Mouse (Mus musculus) ovary, postnatal 36 days (tissue): ENCODE measurements at regions not wholly inside any gene's neighbourhood (a gene's known extent, or its start where the extent isn't known, plus 50 kb on each side); places are given as distances from the start of the nearest gene placed in this dataset.

Source experiments
- DNase-seq: peaks from one replicate; pipeline ENCODE4 v3.0.0; 2022; ENCODE audit warnings: low spot score, mixed read lengths

GRCm38 (mm10) chr3:140059522-140060110 is 854.1 kb downstream of the Stpg2 start:
- DNase-seq, result no peak

DNA sequence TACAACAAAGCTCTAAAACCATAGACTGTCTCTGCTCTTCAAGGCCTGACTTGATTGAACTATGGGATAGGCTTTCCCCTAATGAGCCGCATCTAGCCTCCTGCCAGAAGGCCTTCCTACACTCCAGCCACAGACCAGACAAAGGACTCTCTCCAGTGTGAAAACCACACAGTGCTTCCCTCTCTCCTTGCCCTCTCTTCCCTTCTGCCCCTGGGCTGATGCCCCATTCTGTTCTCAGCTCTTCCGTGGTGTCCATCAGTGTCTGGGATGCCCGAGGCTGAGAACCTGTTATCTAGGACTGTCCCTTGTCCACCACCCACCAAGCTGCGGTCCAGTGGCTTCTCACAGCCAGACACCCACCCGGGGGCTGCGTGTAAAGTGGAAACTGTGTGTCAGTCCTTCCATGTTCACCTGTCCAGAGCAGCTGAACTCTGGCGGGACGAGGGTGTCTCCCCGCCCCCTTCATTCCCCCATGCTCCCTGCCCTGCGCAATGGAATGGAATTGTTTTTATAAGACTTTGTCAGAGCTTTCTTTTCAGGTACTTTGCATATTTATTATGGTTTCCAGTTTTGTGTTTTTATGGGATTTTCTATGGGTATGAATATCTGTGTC is 856.4 kb downstream of the Stpg2 start:
- DNase-seq, result no peak

- DNase-seq, result no peak
Observed at GRCm38 (mm10) chr3:140062880-140063279, 857.4 kb downstream of the Stpg2 start.

- DNase-seq, result no peak
Observed at GRCm38 (mm10) chr3:140084333-140084732, 878.8 kb downstream of the Stpg2 start.

DNA sequence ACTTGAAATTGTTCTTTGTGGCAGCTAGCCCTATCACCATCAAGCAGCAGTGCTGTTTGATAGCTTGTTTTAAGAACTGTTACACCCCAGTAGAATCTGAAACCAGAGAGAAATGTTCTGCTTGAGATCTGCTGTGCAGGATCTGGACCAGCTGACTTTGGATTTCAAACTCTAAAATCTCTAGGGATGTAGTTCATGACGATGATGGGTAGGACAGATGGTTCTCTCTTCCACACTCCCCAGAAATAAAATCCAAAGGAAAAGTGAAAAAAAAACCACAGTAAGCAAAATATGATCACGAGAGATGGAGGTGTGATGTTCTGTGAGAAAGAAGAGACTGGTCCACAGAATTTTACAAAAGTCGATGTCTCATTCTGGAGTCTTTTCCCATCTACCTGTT is 879.9 kb downstream of the Stpg2 start:
- no peak for DNase-seq

DNA sequence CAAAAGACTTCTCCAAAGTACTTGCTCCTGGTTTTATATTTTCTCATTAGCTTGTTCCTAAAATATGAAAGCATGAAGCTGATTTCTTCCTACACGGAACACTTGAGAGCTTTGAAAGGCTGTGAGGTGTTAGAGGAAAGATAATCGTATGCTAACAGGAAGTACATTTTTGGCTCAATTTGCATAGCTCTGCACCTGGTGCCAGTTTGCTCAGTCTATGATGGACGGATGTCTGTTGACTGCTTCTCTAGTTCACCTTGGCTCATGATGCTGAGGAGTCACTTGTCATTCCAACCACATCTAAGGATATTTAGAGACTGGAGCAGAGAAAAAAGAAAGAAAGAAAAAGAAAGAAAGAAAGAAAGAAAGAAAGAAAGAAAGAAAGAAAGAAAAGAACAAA is 882.5 kb downstream of the Stpg2 start:
- no peak for DNase-seq

DNA sequence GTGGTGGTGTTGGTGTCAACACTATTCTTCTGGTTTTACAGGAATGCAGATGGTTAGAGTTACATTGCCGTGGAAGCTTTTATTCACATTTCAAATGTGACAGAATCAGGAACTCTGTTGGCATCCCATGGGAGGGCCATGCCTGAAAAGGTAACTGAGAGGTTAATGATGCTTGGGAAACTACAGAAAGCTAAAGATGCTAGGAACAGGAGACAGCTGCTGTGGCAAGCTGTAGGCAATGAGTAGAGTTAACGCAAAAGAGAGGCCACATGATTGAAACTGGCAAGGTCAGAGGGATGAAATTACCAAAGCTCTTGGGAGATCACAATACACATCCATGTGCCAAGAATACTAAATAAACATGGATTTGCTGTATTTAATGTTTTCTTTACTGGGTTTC is 886.4 kb downstream of the Stpg2 start:
- DNase-seq, result no peak

DNA sequence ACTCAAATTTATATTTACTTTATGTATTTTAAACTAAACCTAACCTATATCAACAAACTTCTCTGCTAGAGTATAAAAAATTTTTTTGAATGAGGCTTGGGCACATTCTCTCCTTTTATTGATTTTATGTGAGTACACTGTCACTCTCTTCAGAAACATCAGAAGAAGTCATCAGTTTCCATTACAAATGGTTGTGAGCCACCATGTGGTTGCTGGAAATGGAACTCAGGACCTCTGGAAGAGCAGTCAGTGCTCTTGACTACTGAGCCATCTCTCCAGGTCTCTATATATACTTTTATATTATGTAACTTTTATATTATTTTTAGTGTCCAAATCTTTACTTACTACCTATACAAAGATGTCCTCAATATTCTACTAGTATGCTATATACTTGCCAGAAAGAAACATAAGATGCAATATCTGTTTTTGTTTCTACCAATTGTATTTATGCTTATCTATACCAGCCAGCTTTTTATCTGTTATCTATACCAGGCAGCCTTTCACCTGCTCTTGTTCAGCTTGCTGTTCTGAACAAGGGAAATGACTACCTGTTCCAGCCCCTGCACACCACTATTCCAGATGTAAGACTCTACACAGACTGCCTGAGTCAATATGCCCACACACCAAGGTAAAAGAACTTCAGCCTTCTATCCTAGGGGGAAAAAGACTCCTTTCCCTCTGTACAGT is 891.5 kb downstream of the Stpg2 start:
- no peak for DNase-seq

GRCm38 (mm10) chr3:140109401-140109800 is 903.9 kb downstream of the Stpg2 start:
- DNase-seq, result no peak

DNA sequence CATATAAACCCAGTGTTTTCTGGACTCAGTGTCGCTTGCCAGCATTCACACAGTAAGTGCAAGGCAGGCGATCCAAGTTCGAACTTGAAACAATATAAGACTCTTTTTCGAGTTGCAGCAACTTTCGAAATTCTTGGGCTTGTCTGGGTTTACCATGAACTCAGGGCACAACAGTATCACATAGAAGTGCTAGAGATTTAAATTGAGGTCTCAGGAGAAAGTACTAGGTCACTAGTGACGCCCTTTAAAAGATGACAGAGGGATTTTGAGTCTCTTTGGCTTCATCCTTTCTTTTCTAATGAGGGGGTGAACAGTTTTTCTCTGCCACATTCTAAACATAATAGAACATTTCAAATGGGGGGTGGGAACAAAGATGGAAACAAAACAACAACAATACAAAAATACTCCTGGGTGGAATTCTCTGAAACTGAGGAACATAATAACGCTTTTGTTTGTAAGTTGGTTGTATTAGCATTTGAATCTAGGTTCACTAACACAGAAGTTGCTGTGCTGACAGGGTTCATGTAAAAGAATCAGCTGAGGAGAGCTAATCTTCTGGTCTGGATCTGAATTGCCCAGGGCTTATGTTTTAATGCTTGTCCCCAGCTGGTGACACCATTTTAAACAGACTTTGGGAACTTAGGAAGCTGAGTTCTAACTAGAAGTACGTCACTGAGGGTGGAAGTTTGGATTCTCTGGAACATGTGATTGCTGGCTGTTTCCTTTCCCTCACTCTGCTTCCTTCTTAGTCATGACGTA is 906.1 kb downstream of the Stpg2 start:
- DNase-seq, result no peak

- DNase-seq, result no peak
Observed at GRCm38 (mm10) chr3:140115116-140115515, 909.6 kb downstream of the Stpg2 start.

GRCm38 (mm10) chr3:140127310-140127709 is 921.8 kb downstream of the Stpg2 start:
- DNase-seq, result no peak

GRCm38 (mm10) chr3:140129065-140129778 is 923.7 kb downstream of the Stpg2 start:
- no peak for DNase-seq

GRCm38 (mm10) chr3:140143900-140144299 is 938.4 kb downstream of the Stpg2 start:
- DNase-seq, result no peak

DNA sequence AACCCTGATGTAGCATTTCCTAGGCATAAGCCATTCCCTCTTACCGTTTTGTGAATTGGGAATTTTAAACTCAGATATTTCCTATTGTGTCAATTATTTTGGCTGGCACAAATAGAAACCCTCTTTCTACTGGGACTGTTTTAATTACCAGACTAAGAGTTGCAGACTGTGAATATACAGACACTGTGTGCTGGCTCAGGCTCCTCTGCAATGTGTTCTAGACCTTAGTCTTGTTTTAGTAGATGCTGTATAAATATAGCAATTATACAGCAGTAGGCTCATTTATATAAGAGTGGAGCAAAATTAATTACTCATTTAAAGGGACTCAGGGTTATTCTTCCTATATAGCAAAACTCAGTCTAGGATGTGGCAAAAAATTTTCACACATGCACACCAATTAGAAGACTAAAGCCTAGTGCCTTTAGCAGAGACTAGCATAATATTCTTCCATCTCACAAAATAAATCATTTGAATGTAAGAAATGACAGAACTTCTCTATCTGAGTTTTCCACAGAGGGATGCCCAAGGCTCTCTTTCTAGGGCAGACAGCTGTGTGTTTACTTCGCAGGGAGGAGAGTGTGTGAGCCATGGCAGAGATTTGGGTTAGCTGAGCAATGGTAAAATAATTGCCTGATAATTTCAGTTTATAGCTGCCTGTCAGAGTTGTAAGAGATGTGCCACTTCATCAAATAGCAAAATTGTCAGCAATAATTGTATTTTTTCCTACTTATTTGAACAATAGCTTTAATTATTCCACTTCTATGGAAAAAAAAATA is 941.9 kb downstream of the Stpg2 start:
- DNase-seq, result no peak

- DNase-seq, result no peak
Observed at GRCm38 (mm10) chr3:140150530-140150951, 945.0 kb downstream of the Stpg2 start.

DNA sequence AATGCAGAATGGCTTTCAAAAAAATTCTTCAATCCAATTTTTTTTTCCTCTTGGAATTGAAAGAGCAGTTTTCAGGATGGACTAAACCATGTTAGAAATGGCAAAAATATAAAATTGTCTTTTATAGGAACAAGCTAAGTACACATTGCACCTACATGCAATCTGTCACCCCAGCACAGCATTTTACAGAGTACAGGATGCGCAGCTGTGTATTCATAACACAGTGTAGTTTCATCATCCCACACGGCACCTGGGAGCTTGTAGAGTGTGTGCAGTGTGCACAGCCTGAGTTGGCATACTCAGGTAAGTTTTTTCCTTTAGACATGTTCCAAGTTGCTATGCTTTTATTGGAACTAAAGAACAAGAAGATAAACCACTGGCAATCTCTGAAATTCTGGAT is 974.0 kb downstream of the Stpg2 start:
- no peak for DNase-seq

DNA sequence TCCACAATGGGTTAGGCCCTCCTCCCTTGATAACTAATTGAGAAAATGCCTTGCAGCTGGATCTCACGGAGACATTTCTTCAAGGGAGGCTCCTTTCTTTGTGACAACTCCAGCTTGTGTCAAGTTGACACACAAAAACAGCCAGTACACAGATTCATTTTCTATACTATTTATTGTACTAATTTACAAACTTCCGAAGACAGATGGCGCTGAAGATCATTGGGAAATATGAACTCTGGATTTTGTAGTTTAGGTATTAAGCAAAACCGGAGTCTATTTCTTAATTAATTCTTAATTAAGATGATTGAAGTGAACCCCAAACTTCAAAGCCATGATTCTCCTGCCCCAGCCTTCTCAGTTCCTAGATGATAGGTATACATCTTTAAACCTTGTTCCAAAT is 977.2 kb downstream of the Stpg2 start:
- no peak for DNase-seq

GRCm38 (mm10) chr3:140184899-140185525 is 979.5 kb downstream of the Stpg2 start:
- no peak for DNase-seq

DNA sequence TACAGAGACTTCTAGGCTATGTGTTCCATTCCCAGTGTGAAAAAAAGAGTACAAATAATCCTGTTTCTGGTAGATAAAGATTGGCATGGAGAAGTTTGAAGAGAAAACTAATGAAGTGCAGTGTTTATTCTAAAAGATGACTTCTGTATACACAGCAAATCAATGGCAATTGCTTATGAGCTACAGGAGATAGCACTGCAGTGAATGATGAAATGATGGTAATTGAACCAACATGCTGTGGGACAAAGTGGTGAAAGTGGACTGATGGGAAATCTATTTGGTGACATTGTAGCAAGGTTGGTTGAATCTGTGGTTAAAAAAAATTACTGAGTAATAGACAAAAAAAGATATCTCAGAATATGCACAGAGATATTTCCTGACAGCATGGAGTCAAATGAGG is 1000.4 kb downstream of the Stpg2 start:
- no peak for DNase-seq

DNA sequence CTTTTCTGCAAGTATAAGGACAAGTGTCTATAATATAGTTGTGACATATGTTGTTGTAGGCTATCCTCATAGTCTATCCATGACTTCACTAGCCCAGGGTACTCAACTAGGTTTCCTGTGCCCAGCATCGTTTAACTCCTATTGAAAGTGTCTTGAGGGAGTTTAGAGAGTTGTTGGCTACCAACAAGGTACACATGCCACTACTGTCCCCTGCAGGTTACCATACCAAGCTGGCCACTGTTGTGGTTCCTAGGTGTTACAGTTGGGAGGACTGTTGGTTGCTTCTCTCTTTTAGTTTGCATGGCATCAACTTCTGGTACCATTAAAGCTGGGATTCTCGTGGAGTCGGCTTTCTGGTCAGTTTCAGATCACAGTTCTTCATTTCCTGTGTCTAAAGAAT is 990.7 kb downstream of the Pdha2 start:
- DNase-seq, result no peak
